8 mouse cellular contexts compared by ENCODE assay signal in genomic region chr3:56962248-56963013, GRCm38 (mm10).
DNase-seq lines count a peak whose midpoint lies in the region; ATAC-seq and TF ChIP-seq lines count a peak whose summit lies in the region.

No protein-coding gene starts in this region.

- 14% methylated on average over 3 of the region's 3 CpGs for WGBS in hindbrain, embryonic 15.5 days
- WGBS in midbrain, embryonic 10.5 days = 26% methylated on average over 3 of the region's 3 CpGs
- WGBS in intestine, embryonic 15.5 days = 62% methylated on average over 3 of the region's 3 CpGs
- WGBS in thymus, adult 2 months = 50% methylated on average over 3 of the region's 3 CpGs

- no peak overlapping the region for H3K4me3 ChIP-seq in hindbrain, embryonic 15.5 days
- no peak overlapping the region for H3K4me3 ChIP-seq in midbrain, embryonic 10.5 days
- no peak overlapping the region for H3K4me3 ChIP-seq in intestine, embryonic 15.5 days (replicated peaks)
- no peak overlapping the region for H3K4me3 ChIP-seq in thymus, adult 2 months (ENCODE audit: control insufficient read depth, insufficient read depth, low read length)

- no peak for TF ChIP-seq POLR2A in thymus, adult 2 months (IDR thresholded peaks at IDR 0.05; ENCODE audit: control insufficient read depth, extremely low read depth, insufficient read depth, low read length, poor library complexity)

- TF ChIP-seq CTCF in thymus, adult 2 months (IDR thresholded peaks at IDR 0.05; ENCODE audit: borderline replicate concordance, control insufficient read depth, extremely low read depth, insufficient read depth, low read length, poor library complexity) = no peak

- H3K27me3 ChIP-seq in hindbrain, embryonic 15.5 days = no peaks in the 10 kb centered on the region
- no peaks in the 10 kb centered on the region for H3K27me3 ChIP-seq in midbrain, embryonic 10.5 days (ENCODE audit: low read depth, poor library complexity, severe bottlenecking)
- no peaks in the 10 kb centered on the region for H3K27me3 ChIP-seq in intestine, embryonic 15.5 days (replicated peaks)
- no peaks in the 10 kb centered on the region for H3K27me3 ChIP-seq in thymus, adult 2 months (ENCODE audit: control insufficient read depth, insufficient read depth, low read length)

- peak; percentile 29 for DNase-seq in heart, adult 11 months
- DNase-seq in heart, postnatal 36 days = no peak
- DNase-seq in cerebellum, postnatal 36 days = peak; percentile 25 to 35
- DNase-seq in midbrain, embryonic 10.5 days (ENCODE audit: low spot score) = peak; percentile 38
- DNase-seq in lung, adult 18-20 months = no peak
- DNase-seq in thymus, adult 2 months = no peak

- no peaks in the 10 kb centered on the region for H3K36me3 ChIP-seq in hindbrain, embryonic 15.5 days
- no peaks in the 10 kb centered on the region for H3K36me3 ChIP-seq in midbrain, embryonic 10.5 days
- no peaks in the 10 kb centered on the region for H3K36me3 ChIP-seq in intestine, embryonic 15.5 days
- H3K36me3 ChIP-seq in thymus, adult 2 months (ENCODE audit: control insufficient read depth, insufficient read depth, low read length) = no peaks in the 10 kb centered on the region

- H3K4me2 ChIP-seq in hindbrain, embryonic 15.5 days = no peak overlapping the region
- H3K4me2 ChIP-seq in intestine, embryonic 15.5 days (replicated peaks) = no peak overlapping the region

- no peaks in the 10 kb centered on the region for H3K9me3 ChIP-seq in hindbrain, embryonic 15.5 days
- no peaks in the 10 kb centered on the region for H3K9me3 ChIP-seq in midbrain, embryonic 10.5 days (replicated peaks)
- H3K9me3 ChIP-seq in intestine, embryonic 15.5 days = no peaks in the 10 kb centered on the region

- no peak overlapping the region for H3K9ac ChIP-seq in hindbrain, embryonic 15.5 days
- no peak overlapping the region for H3K9ac ChIP-seq in intestine, embryonic 15.5 days

- ATAC-seq in hindbrain, embryonic 15.5 days (ENCODE audit: low FRiP score, low read depth) = peak; percentile 91
- no peak for ATAC-seq in intestine, embryonic 15.5 days

- H3K4me1 ChIP-seq in hindbrain, embryonic 15.5 days (replicated peaks) = peaks cover 11% of the 10 kb centered on the region
- peaks cover 19% of the 10 kb centered on the region for H3K4me1 ChIP-seq in midbrain, embryonic 10.5 days
- no peaks in the 10 kb centered on the region for H3K4me1 ChIP-seq in intestine, embryonic 15.5 days (replicated peaks)
- H3K4me1 ChIP-seq in thymus, adult 2 months (replicated peaks; ENCODE audit: control insufficient read depth, insufficient read depth, low read length) = no peaks in the 10 kb centered on the region

- peak overlapping the region; percentile 17; the same call in 1 of the 2 replicates for H3K27ac ChIP-seq in hindbrain, embryonic 15.5 days (replicated peaks)
- H3K27ac ChIP-seq in midbrain, embryonic 10.5 days (replicated peaks) = peak overlapping the region; percentile 76
- H3K27ac ChIP-seq in intestine, embryonic 15.5 days = no peak overlapping the region
- H3K27ac ChIP-seq in thymus, adult 2 months (ENCODE audit: control insufficient read depth, insufficient read depth, low read length) = no peak overlapping the region

- intact Hi-C loops in heart, postnatal 36 days (cut with DNase I) = no loop called here

Comparison
In these comparisons a context has a peak if more than half of its experiments do, and no peak if none do; other contexts are left out.
1. DNase-seq: peak in heart, adult 11 months (single experiment), cerebellum, postnatal 36 days (2 of 2) and midbrain, embryonic 10.5 days (single experiment); none in heart, postnatal 36 days (0 of 2), lung, adult 18-20 months (0 of 2) and thymus, adult 2 months (single experiment).
2. H3K27ac ChIP-seq: peak in hindbrain, embryonic 15.5 days (single experiment) and midbrain, embryonic 10.5 days (single experiment); none in intestine, embryonic 15.5 days (single experiment) and thymus, adult 2 months (single experiment).